Mouse (Mus musculus): ENCODE data around the gene Nprl2.

DNA sequence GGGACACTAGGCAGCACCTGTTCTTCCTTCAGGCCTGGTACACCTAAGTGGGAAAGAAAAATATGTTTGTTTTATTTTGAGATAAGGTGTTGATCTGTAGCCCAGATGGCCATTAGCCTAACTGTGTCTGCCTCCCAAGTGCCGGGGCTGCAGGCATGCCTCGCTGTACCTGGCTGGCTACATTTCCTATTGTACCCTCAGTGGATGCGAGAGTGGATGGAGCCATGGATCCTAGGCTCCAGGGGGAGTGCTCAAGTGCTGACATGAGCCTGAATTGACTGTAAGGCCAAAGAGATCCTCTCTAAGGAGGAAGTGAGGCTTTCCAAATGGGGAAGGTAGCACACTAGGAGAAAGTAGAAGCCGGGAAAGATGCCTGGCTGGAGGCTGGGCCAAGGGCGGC is 5.9 kb downstream of the Nprl2 start:
- TF ChIP-seq GATA1 (IDR thresholded peaks at IDR 0.05; ENCODE audit: borderline replicate concordance, low read length) (no peak), FLI1 (IDR thresholded peaks at IDR 0.05; ENCODE audit: low read length) (no peak)

All from megakaryocyte, embryonic 14.5 days (primary cell).